Mouse (Mus musculus): ENCODE data around the gene Smndc1.
A peak's percentile ranks its signal among the peaks of the same experiment; 100 is the strongest.
"Not testable (repeated sequence)": the region's sequence is repeated elsewhere in the genome, so short reads cannot be mapped to it uniquely, and the experiment has no call there.

Gene Smndc1

GRCm38 (mm10) chr19:53412149-53412848 lies 21.9 kb upstream of the Smndc1 start:
- DNase-seq (ENCODE audit: low spot score) = no peak

GRCm38 (mm10) chr19:53409663-53410307 lies 19.4 kb upstream of the Smndc1 start:
- no peak for DNase-seq (ENCODE audit: low spot score)

GRCm38 (mm10) chr19:53408398-53408797 lies 18.0 kb upstream of the Smndc1 start:
- no peak for DNase-seq (ENCODE audit: low spot score)

- no peak for DNase-seq (ENCODE audit: low spot score)
Observed at GRCm38 (mm10) chr19:53407350-53407749, 17.0 kb upstream of the Smndc1 start.

- no peak for DNase-seq (ENCODE audit: low spot score)
Observed at GRCm38 (mm10) chr19:53405810-53406209, 15.4 kb upstream of the Smndc1 start.

GRCm38 (mm10) chr19:53404837-53405356 lies 14.5 kb upstream of the Smndc1 start:
- DNase-seq (ENCODE audit: low spot score) = peak; percentile 57

- peak; percentile 79 for DNase-seq (ENCODE audit: low spot score)
Observed at GRCm38 (mm10) chr19:53404219-53404836, 13.9 kb upstream of the Smndc1 start.

- no peak for DNase-seq (ENCODE audit: low spot score)
Observed at GRCm38 (mm10) chr19:53402741-53403432, 12.5 kb upstream of the Smndc1 start.

- DNase-seq (ENCODE audit: low spot score) = no peak
Observed at GRCm38 (mm10) chr19:53400332-53401110, 10.1 kb upstream of the Smndc1 start.

- DNase-seq (ENCODE audit: low spot score) = no peak
Observed at GRCm38 (mm10) chr19:53399213-53399612, 8.8 kb upstream of the Smndc1 start.

GRCm38 (mm10) chr19:53397451-53398233 lies 7.3 kb upstream of the Smndc1 start:
- no peak for DNase-seq (ENCODE audit: low spot score)

GRCm38 (mm10) chr19:53395805-53396204 lies 5.4 kb upstream of the Smndc1 start:
- DNase-seq (ENCODE audit: low spot score) = not testable (repeated sequence)

GRCm38 (mm10) chr19:53394956-53395355 lies 4.6 kb upstream of the Smndc1 start:
- not testable (repeated sequence) for DNase-seq (ENCODE audit: low spot score)

- DNase-seq (ENCODE audit: low spot score) = peak; percentile 86
Observed at GRCm38 (mm10) chr19:53394552-53394951, 4.2 kb upstream of the Smndc1 start.

- DNase-seq (ENCODE audit: low spot score) = no peak
Observed at GRCm38 (mm10) chr19:53393646-53394045, 3.3 kb upstream of the Smndc1 start.

GRCm38 (mm10) chr19:53392781-53393343 lies 2.5 kb upstream of the Smndc1 start:
- DNase-seq (ENCODE audit: low spot score) = no peak

- peak; percentile 40 for DNase-seq (ENCODE audit: low spot score)
Observed at GRCm38 (mm10) chr19:53391787-53392186, 1.4 kb upstream of the Smndc1 start.

GRCm38 (mm10) chr19:53391386-53391785 lies 1.0 kb upstream of the Smndc1 start:
- DNase-seq (ENCODE audit: low spot score) = peak; percentile 33

- DNase-seq (ENCODE audit: low spot score) = peak; percentile 74
Observed at GRCm38 (mm10) chr19:53389851-53390431, 437 bp downstream of the Smndc1 start.

GRCm38 (mm10) chr19:53389417-53389816 lies 961 bp downstream of the Smndc1 start:
- no peak for DNase-seq (ENCODE audit: low spot score)

All from MN1 (cell line).